Mouse (Mus musculus): ENCODE results near the gene Donson.
"Not testable (repeated sequence)": the region's sequence is repeated elsewhere in the genome, so short reads cannot be mapped to it uniquely, and the experiment has no call there.

The Donson gene

GRCm38 (mm10) chr16:91689791-91690190, 1.2 kb upstream of the Donson start:
- in situ Hi-C loops (cut with MboI) = no loop called here

DNA sequence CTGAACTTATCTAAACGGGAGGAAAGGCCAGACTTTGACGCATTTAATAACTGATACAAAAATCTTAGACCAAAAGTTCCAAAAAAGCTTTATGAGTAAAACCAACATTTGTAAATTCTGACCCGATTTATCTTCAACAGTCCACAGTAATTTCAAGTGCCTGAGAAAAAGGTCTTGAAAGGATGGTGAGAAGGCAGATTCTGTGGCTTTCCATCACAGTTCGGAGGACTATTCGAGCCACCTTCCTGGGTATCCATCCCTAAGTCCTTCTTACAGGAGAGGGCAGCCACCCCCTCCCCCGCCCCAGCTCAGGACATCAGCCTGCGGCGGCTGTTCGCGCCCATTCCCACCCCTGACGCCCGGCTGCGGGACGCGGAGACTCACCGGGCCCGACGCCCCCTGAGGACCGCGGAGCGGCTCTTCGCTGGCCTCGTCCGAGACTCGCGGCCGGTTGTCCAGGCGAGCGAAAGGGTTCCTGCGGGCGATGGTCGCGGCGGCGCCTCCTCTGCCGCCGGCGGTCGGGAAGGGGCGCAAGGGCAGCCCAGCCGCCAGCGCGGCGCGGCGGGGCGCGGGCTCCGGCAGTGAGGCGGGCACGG, 449 bp downstream of the Donson start:
- in situ Hi-C loops (cut with MboI) = no loop called here

GRCm38 (mm10) chr16:91686369-91686768, 2.2 kb downstream of the Donson start:
- in situ Hi-C loops (cut with MboI) = no loop called here

- in situ Hi-C loops (cut with MboI) = no loop called here
Measured at GRCm38 (mm10) chr16:91685526-91685925, 3.0 kb downstream of the Donson start.

- in situ Hi-C loops (cut with MboI) = no loop called here
Measured at GRCm38 (mm10) chr16:91680656-91681055, 7.9 kb downstream of the Donson start.

DNA sequence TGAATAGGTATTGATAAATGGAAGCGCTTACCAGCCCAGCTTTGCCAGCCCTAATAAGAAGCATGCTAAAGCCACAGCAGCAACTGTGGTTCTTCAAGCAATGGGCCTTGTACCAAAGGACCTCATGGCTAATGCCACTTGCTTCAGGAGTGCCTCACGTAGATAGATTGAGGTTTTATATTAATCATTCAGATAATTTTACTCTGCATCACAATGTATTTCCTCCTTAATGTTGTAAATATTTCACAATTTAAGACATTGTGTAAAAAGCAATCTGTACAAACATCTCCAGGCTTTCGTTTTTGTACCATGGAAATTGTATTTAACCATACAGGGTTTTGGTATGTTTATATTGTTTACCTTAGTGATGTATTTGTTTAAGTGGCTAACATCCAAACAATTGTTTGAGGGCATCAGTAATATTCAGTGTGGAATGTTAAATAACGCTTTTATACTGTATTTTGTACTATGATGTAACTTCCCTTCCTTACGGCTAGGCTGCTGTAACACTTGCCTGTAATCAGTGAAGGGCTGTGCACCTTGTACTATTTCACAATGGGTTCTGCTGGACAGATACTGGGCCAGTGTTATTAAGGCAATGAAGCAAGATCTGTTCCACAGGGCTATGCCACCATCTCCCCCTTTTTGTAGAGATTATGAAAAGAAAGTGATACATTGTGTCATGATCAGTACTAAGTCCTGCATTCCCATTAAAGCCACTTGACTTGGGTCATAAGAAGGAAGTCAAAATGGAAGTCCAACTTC, 10.2 kb downstream of the Donson start:
- in situ Hi-C loops (cut with MboI) = no loop called here

- in situ Hi-C loops (cut with MboI) = no loop called here
Measured at GRCm38 (mm10) chr16:91674500-91674899, 14.1 kb downstream of the Donson start.

DNA sequence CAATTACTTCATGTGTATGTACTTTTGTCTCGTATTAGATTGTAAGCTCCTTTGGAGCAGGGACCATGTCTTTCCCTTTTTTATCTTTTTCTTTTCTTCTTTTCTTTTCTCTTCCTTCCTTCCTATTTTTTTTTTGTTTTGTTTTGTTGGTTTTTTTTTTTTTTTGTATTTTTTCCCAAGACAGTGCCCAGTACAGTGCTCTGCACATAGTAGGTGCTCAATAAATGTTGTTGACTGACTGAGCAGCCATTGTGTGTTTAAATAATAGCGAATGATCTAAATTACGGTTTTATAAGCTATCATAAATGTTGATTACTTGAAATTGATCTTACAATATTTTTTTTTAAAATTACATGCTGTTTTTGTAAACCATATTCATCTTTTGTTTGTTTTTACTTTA, 24.8 kb downstream of the Donson start:
- in situ Hi-C loops (cut with MboI) = no loop called here

DNA sequence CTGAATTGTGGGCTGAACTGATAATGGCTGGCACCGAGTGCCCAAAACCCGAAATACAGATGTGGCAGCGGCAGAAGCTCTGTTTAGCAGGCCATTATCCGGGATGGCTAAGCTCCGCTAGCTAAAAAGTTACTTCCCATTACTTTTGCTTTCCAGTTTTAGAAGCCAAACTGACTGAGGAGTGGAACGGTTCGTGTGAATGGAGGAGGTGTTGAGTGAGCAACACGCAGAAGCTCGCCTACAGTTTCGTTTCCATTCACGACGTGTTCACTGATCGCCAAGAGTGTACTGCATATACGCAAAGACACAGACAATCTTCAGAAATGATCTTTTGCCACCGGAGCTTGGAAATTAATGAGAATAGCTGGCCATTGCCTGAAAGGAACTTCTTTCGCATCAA, 26.2 kb downstream of the Donson start:
- in situ Hi-C loops (cut with MboI) = no loop called here

GRCm38 (mm10) chr16:91661397-91661796, 27.2 kb downstream of the Donson start:
- in situ Hi-C loops (cut with MboI) = no loop called here

DNA sequence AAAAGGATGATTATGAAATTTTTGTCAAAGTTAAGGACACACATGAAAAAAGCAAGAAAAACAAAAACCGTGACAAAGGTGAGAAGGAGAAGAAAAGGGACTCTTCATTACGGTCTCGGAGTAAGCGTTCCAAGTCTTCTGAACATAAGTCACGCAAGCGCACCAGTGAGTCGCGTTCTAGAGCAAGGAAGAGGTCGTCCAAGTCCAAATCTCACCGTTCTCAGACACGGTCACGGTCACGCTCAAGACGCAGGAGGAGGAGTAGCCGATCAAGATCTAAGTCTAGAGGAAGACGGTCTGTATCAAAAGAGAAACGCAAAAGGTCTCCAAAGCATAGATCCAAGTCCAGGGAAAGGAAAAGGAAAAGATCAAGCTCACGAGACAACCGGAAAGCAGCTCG, 28.8 kb downstream of the Donson start:
- in situ Hi-C loops (cut with MboI) = no loop called here

DNA sequence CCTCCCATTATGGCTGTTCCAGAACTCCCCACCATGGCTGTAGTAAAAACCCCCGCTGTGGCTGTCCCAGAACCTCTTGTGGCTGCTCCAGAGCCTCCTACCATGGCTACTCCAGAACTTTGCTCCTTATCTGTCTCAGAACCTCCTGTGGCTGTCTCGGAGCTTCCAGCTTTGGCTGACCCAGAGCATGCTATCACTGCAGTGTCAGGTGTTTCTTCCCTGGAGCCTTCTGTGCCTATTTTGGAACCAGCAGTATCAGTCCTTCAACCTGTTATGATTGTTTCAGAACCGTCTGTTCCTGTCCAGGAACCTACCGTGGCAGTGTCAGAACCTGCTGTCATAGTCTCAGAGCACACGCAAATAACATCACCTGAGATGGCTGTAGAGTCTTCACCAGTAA, 30.1 kb downstream of the Donson start:
- in situ Hi-C loops (cut with MboI) = no loop called here

DNA sequence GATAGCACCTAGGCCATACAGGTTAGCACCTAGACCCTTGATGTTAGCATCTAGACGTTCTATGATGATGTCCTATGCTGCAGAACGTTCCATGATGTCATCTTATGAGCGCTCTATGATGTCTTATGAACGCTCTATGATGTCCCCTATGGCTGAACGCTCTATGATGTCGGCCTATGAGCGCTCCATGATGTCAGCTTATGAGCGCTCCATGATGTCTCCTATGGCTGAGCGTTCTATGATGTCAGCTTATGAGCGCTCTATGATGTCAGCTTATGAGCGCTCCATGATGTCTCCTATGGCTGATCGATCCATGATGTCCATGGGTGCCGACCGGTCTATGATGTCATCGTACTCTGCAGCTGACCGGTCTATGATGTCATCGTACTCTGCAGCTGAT, 31.3 kb downstream of the Donson start:
- in situ Hi-C loops (cut with MboI) = no loop called here

GRCm38 (mm10) chr16:91655285-91655684, 33.3 kb downstream of the Donson start:
- in situ Hi-C loops (cut with MboI) = no loop called here

DNA sequence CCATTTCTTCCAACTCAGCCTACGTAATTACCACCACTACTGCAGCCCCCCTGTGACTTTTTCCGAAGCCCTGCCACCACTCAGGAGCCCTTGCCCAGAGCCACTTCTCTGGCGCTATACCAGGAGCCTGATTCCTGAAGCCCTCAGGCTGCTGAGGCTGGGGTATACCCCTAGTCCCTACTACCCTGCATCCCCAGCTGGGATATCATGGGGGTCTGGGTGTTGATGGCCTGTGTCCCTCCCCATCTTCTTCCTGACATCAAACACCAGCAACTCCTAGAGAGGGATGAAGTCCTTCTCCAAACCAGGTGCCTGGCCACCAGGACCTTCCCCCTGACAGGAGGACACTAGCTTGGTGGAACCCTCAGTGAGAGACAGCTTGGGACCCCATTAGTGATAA, 36.4 kb downstream of the Donson start:
- in situ Hi-C loops (cut with MboI) = no loop called here

GRCm38 (mm10) chr16:91649781-91650180, 38.8 kb downstream of the Donson start:
- in situ Hi-C loops (cut with MboI) = no loop called here

- in situ Hi-C loops (cut with MboI) = no loop called here
Measured at GRCm38 (mm10) chr16:91649246-91649645, 39.3 kb downstream of the Donson start.

DNA sequence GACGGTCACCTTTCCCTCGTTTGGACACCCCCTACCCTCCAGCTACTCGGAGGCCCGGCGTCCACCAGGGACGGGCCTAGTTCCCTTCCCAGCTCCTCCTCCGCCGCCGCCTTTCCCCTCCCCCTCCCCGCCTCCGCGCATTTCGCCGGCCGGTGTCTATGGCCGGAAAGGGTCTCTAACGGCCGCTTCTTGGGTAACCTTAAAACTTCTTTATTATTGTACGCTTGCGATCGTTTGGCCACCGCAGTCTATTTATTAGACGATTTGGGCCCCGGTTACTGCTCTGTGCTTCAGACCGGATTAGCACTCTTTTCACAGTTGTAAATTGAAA, 40.4 kb downstream of the Donson start:
- in situ Hi-C loops (cut with MboI) = no loop called here

DNA sequence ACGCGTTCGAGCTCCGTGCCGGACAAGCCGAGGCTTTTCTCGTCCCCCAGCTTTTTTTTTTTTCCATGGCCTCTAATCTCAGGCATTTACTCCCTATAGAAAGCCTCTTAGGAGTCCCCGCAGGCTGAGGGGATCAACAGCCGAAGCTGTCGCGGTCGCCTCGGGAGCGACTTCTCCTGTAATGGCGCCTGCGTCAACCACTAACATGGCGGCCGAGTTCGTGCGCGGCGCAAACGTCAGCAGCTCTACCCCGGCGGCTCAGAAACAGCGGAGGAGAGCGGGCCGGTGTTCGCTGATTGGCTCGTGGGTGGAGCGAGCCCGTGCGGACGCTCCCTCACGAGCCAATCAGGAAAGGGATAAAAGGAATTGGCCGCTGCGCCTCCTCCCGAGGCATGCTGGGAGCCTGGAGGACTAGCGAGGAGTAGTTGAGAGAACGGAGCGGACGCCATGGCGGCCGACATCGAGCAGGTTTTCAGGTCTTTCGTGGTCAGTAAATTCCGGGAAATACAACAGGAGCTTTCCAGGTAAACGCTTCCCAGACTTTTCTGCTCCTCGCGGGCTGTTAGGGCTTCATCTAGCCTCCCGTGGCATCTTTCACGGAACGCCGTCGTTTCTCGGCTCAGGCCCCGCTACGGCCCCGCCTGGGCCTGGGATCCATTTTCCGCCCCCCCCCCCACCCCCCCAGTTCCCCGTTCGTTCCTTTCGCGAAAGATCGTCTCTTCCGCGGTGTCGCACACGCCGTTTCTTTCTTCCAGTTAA, 40.9 kb downstream of the Donson start, which contains the start of gene Son:
TSS of gene Son (plus strand) at position 46 of the 759 bp plus-strand sequence.
- in situ Hi-C loops (cut with MboI) = no loop called here

DNA sequence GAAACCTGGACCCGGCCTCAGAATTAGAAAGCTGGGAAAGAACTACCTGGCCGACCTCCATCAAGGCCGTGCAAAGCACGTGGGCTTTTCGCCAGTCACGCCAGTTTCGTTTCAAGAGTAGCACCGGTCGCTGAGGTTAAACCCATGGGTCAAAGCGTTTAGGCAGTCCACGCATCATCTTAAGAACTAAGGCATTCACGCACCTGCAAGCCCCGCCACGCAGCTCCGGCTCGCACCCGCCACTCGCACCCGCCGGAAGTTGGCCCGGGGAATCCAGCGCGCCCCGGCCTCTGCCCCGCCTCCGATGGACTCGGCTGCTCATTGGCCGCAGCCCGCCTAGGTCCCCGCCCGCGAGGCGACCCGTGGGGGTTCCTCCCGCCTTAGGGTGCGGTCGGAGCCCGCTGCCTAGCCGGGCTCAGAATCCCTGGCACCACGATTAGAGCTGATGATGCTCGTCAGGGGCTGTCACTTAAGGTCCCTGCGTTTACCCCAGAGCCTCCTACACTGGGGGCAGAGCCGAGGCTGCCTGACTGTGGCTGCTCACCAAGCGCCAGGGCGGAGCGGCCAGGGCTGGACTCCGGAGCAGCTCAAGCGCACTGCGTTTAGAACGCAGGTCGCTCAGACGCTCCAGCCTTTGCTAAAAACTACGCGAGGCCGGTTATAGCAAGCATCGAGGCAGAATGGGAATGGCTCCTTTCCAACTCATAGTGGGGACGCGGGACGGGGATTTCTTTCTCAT, 41.7 kb downstream of the Donson start, which contains the start of gene Gart:
TSS of gene Gart (minus strand) at position 272 of the 739 bp plus-strand sequence.
- in situ Hi-C loops (cut with MboI) = no loop called here

DNA sequence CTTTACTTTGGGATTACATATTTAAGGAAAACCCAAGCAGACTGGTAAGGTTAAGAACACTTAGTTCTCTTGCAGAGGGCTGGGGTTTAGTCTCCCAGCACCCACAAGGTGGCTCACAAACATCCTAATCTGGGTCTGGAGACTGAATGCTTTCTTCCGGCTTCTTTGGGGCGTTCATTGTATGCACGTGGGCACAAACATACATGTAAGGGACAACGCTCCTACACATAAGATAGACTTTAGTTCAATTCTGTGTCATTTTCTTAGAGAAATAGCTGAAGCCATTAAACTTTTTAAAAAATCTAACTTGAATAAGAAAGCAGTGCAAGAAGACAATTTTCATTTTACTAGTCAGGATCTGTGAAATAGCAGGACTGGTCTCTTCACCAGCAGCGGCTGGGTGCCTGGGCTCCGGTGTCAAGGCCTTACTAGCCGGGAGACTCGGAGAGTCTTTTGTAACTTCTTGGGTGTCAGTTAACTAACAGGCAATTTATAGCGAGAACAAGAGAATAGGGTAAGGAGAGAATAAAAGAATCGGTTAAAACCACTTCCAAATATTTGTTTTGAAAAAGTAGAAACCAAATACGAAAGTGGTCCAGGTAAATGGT, 42.5 kb downstream of the Donson start:
- in situ Hi-C loops (cut with MboI) = no loop called here

GRCm38 (mm10) chr16:91645420-91645819, 43.1 kb downstream of the Donson start:
- in situ Hi-C loops (cut with MboI) = not testable (repeated sequence)
